Mouse (Mus musculus) spleen, adult 2 months (tissue): ENCODE measurements around the gene Jph3.

Source experiments
- CTCF ChIP-seq: fragments of 200-500 bp; IDR thresholded peaks from 2 replicates; pipeline ENCODE4 v1.5.1; 2011; ENCODE audit warnings: mild to moderate bottlenecking, inconsistent platforms; ENCODE audit not compliant: insufficient read depth, insufficient read length, insufficient replicate concordance; ENCODE audit errors: extremely low read depth
- POLR2A ChIP-seq: fragments of 200-500 bp; IDR thresholded peaks from 2 replicates; pipeline ENCODE4 v1.6.1; 2011; ENCODE audit warnings: low read depth, low read length, inconsistent platforms

- no peak for TF ChIP-seq CTCF
- TF ChIP-seq POLR2A = no peak
These were observed 33.7 kb downstream of the Jph3 start for GRCm38 (mm10) chr8:121762999-121763699.
